Mouse (Mus musculus): ENCODE data around the gene Drd4.

The Drd4 gene

DNA sequence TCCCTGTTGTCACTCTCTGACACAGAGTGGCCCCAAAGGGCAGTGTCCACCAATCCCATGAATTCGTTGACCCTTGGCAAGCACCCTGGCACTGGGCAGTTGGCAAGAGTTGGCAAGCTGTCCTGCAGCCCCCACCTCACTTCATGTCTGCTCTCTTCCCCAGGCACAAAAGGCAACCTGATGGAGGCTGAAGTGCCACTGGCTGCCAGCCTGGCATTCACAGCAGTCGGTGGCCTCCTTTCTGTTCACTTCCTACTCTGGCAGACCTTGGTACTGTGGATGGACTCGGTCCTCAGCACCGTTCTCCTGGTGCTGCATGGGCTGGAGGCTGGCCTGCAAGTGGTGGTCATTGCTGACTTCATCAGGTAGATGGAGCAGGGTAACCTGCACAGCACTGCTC lies 43.9 kb downstream of the Drd4 start:
- DNase-seq = peak; percentile 87

DNA sequence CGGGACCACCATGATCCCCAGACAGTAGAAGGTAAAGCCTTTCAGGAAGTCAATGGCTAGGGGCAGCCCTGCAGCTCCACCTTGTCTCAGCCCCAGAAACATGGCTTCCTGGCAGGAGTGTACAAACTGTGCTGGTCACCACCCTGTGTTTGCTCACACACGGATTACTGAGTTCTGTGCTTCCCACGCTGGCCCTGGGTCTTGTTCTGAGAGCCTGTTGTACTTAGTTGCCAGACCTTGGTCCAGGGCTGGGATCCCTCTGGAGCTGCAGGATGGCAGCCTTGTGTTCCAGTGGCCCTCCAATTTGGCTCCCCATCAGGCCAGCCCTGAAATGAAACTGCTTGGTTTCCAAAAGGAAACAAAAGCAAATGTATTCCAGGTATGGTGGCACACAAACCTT lies 44.5 kb downstream of the Drd4 start:
- DNase-seq = peak; percentile 87

DNA sequence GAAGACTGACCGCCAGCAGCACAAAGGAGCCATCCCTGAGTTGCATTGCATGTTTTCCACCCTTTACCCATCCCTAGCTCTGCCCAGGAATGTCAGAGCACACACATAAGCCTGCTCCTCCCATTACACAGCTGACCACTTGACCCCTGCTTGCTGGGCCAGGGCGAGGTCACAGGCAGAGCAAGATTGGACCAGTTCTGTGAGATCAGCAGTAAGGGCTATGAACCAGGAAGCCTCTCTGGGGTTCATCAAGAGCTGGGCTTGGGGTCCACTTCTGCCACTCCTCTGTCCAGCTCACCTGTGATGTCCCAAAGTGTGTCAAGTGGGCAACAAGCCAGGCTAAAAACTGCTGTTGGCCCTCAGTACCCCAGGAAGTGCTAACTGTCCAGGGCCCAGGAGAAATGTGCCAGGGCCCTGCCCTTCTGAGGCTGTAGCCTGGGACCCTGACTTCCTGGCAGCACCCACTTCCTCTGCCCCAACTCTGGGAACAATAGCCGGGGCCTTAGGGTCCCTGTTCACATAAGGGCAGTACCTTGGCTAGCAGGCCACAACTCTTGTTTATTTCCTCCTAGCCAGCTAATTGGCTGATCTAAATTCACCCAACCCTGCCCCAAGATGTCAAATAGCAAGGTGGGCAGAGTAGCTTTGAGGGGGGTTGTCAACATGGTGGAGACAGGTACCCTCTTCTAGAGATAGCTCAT lies 46.1 kb downstream of the Drd4 start:
- DNase-seq = peak; percentile 92

DNA sequence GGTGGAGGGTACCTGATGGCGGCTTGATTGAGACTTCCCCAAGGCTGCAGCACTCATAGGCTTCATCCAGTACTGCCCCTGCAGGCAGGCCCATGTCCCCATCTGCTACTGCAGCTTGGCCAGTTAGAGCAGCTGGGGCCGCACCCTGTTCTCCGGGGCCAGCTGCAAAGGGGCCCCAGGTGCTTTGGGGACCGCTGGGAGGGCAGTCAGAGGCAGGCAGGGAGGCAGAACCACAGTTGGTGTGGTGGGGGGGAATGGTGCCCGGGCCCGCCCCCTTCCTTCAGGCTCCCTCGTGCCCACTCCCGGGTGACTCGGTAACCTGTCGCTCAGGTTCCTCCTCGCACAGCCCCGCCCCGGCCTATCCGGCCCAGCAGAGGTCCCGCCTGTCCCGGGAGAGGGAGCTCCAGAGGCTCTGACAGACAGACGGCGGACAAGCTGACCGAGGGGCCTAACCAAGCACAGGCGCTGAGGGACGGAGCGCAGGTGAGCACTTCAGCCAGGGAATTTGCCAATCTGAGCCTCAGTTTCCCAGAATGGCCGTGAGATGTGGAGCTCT lies 46.8 kb downstream of the Drd4 start, which contains the start of gene Eps8l2:
Eps8l2 (plus strand) TSS at position 305 of the 556 bp plus-strand sequence.
- DNase-seq = peak; percentile 91

DNA sequence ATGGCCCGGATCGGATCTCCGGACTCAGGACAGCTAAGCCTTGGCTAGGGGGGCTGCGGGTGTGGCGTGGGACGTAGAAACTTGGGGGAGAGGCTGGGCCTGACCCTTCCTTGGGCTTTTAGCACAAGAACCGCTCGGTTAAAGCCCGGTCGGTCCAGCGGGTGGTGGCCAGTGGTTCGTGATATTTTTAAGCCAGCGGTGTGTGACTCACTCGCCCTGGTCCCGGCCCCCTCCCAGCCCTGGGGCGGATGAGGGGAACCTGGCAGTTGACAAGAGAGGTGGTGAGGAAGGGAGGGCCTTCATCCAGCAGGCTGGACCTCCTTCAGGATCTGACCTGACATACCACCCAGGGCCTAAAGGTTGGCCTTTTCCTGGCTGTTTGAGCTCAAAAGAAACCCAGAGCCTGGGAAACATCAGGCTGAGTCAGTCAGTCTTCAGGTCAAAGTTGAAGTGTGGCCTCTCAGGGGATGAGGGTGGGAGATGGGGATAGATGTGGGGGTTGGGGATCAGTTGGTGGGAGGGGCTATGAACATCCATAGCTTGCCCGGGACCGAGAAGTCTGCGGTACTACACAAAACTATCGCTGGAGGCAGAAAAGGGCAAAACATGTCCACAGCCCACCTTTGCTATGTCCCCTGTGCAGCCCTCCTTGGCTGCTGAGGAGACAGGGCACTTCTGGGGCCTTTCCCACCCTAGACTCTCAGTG lies 47.6 kb downstream of the Drd4 start:
- no peak for DNase-seq

DNA sequence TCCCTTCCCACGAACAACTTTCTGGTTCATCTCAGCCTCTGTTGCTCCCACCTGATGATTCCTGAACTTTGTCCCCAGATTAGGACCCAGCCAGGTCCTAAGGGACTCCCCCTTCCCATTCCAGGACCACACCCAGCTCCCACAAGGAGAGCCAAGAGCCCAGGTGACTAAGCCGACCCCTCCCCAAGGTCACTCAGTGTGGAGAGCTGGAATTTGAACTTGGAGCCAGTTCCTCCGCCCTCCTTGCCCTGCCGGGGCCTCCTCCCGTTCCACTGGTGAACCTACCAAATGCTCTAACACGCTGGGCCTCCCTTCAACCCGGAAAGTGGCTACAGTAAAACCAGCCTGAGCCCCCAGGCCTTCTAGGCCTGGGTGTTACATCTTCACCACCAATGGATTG lies 48.2 kb downstream of the Drd4 start:
- peak; percentile 80 for DNase-seq

DNA sequence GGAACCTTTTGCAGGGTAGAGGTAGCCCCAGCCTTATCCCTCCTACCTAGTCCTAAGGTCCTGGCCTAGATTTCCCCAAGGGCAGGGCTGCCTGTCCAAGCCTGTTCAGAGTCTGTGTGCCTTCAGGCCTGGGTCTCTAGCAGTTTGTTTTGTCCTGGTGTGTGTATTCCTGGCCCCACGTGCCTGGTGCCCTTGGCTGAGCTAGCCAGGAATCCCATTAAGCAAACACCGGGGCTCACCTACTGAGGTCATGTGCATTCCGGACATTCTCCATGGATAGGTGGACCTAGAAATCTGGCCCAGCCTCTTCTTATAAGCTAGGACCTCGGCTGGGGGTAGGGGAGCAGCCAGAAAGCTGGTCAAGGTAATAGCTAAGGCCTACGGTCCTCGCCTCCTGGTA lies 48.7 kb downstream of the Drd4 start:
- DNase-seq = peak; percentile 89

DNA sequence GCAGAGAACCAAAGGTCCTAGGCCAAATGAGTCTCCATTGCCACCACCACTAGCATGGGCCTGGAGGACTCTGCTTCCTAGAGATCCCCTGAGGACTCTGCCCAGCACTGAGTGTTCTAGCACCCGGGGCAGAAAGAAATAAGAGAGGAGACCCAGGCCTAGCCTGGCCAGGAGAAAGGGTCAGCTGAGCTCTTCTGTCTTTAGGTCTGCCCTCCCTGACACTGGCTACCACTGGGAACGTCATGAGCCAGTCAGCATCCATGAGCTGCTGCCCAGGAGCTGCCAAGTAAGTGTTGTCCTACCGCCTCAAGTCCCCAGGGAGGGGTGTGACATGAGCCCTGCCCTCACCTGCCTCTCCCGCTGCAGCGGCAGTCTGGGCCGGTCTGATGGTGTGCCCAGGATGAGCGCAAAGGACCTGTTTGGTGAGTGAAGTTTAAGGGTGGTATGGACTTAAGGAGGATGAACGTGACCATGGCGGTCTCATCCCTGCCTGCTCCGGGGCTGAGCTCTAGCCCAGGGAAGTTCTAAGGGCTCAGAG lies 50.0 kb downstream of the Drd4 start:
- DNase-seq = peak; percentile 86

DNA sequence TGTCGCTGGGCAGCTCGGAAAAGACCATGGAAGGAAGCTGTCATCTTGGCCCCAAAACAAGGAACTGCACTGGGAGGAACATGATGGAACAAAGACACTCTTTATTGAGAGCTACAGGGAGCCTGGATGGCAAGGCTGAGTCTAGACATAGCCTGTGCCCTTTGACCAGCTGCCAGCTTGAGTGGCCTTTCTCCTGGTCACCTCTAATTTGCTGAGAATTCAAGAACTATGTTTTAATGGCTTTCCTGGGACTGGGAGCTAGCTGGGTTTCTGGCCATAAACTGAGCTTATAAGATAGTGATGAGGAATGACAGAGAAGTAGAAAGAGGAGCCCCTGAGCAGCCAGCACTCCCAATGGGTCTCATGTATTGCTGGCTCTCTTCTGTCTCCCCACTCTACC lies 51.4 kb downstream of the Drd4 start:
- no peak for DNase-seq

DNA sequence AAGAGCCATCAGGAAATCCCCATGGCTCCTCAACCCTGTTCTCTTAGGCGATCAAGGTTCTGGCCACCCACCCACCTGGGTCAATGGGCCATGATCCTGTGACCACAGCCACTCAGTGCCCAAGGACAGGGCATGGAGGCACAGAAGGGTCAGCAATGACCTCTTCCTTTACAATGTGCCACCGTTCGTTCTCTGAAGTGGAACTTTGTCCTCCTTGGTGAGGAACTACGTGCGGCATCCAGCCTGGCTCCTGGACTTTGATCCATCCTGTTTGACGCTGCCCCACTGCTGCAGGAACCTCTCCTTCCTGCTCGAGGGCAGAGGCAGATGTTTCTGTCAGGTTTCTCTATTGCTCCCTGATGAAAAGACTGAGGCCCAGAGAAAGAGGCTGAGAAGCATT lies 51.9 kb downstream of the Drd4 start:
- no peak for DNase-seq

DNA sequence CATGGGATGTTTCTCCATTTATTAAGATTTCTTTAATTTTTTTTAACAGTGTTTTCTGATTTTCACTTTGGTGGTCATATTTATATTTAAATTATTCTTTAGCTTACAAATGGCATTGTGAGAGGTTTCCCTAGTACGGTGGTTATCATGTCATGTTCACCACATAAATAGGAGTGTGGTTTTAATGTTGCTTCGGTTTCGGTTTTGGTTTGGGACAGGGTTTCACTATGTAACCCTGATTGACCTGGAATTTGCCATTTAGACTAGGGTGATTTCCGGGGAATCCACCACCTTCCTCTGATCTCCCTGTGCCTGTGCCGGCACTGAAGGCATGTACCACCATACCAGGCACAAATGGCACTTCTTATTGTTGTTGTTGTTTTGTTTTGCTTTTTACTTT lies 53.0 kb downstream of the Drd4 start:
- DNase-seq = no peak

All from heart, adult 11 months (tissue).